Mouse (Mus musculus) heart, postnatal 0 days (tissue): Measurements from ENCODE around the gene Ksr2. TPM values are rescaled to one million over a fixed set of nuclear protein-coding genes. Genes with fewer than 3 reads are reported as not detected.

Experiments used
- ATAC-seq: fragments of 200-750 bp; cut with Nextera tagmentation; 2 replicates; pipeline ENCODE4 v1.8.0; 2017; ENCODE audit warnings: low read depth, moderate number of reproducible peaks, moderate library complexity; ENCODE audit not compliant: insufficient read depth
- DNase-seq: peaks from one replicate; pipeline ENCODE4 v3.0.0-alpha.2; 2016; ENCODE audit warnings: low spot score
- H3K27ac ChIP-seq: fragments of 300-500 bp; sonication (generic); 2 replicates; pipeline ENCODE4 v1.5.1; 2014; ENCODE audit warnings: low read depth, mild to moderate bottlenecking
- H3K27me3 ChIP-seq: fragments of 300-500 bp; sonication (generic); 2 replicates; pipeline ENCODE4 v1.6.1; 2014; ENCODE audit warnings: low read length, mixed read lengths; ENCODE audit not compliant: control insufficient read depth, insufficient read depth
- H3K36me3 ChIP-seq: fragments of 300-500 bp; sonication (generic); replicated peaks from 2 replicates; pipeline ENCODE4 v1.6.1; 2014; ENCODE audit warnings: low read length, mixed read lengths; ENCODE audit not compliant: control insufficient read depth, insufficient read depth
- H3K4me1 ChIP-seq: fragments of 300-500 bp; sonication (generic); 2 replicates; pipeline ENCODE4 v1.6.1; 2014; ENCODE audit warnings: antibody characterized with exemption; ENCODE audit not compliant: control insufficient read depth, insufficient read depth
- H3K4me2 ChIP-seq: fragments of 300-500 bp; sonication (generic); 2 replicates; pipeline ENCODE4 v1.6.1; 2014; ENCODE audit warnings: low read depth, mild to moderate bottlenecking, low read length, moderate library complexity
- H3K4me3 ChIP-seq: fragments of 300-500 bp; sonication (generic); 2 replicates; pipeline ENCODE4 v1.5.1; 2014; ENCODE audit warnings: low read depth, low read length
- H3K9ac ChIP-seq: fragments of 300-500 bp; sonication (generic); replicated peaks from 2 replicates; pipeline ENCODE4 v1.6.1; 2014; ENCODE audit warnings: low read depth, low read length, mixed read lengths
- H3K9me3 ChIP-seq: fragments of 300-500 bp; sonication (generic); replicated peaks from 2 replicates; pipeline ENCODE4 v1.6.1; 2016; ENCODE audit warnings: low read length; ENCODE audit not compliant: control insufficient read depth
- CTCF ChIP-seq: IDR thresholded peaks from 2 replicates; pipeline ENCODE4 v1.5.1; 2016; ENCODE audit warnings: antibody characterized with exemption, control low read depth, low read depth
- EP300 ChIP-seq: IDR thresholded peaks from 2 replicates; pipeline ENCODE4 v1.6.1; 2016; ENCODE audit warnings: antibody characterized with exemption, low read depth
- WGBS: fragments of 180-500 bp; shearing (Covaris S2); extraction: QIAGEN DNeasy Blood & Tissue Kit; methylation state at CpG from one replicate; pipeline ENCODE4 v1.1.7; 2014; 5-methylcytosine and 5-hydroxymethylcytosine counted together
- polyA plus RNA-seq: library from polyadenylated mRNA; unstranded; fragments of >200 nt; fragmentation: Nextera tagmentation; extraction: Ambion mirVana; gene quantifications from 2 replicates; pipeline ENCODE4 v1.2.1, GENCODE M21; 2015
- total RNA-seq: library from RNA; depleted of rRNA; stranded (reverse); fragments of >200 nt; gene quantifications from 2 replicates; pipeline ENCODE4 v1.2.3, GENCODE M21; 2014; ENCODE audit warnings: low replicate concordance; rRNA removed

Gene Ksr2
- total and polyA plus RNA-seq, 2 experiments from 2014 or later, result under 0.01 TPM; not detected in 1

DNA sequence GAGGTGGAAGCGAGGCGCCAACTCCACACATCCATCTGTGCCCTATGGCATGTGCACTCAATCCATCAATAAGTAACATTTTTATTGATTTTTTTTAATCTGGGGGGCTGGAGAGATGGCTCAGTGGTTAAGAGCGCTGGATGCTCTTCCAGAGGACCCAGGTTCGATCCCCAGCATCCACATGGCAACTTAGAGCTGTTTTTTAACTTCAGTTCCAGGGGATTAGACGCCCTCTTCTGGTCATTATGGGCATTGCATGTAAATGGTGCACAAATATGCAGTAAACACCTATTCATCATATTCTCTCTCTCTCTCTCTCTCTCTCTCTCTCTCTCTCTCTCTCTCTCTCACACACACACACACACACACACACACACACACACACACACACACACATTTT lies 410.7 kb downstream of the Ksr2 start:
- Histone ChIP-seq H3K9me3 (no peaks in the 10 kb centered on the region), H3K27ac (no peak overlapping the region), H3K9ac (no peak overlapping the region), H3K36me3 (no peaks in the 10 kb centered on the region), H3K4me2 (no peak overlapping the region), H3K4me1 (no peaks in the 10 kb centered on the region), H3K27me3 (no peaks in the 10 kb centered on the region), H3K4me3 (no peak overlapping the region)
- ATAC-seq (no peak), DNase-seq (no peak)
- WGBS, result 73% methylated on average over 5 of the region's 5 CpGs
- TF ChIP-seq CTCF (0 out of 2 replicates have a peak, but pooled peaks have one; percentile 25), EP300 (no peak)

Other genes starting within 250 kb of the Ksr2 start
- 871 and 905 TPM in 2 replicates for gene Pebp1, start 126.4 kb upstream of the Ksr2 start, total RNA-seq
- gene Pebp1, start 126.4 kb upstream of the Ksr2 start, polyA plus RNA-seq, result 527 and 544 TPM in 2 replicates
- 11.6 and 13.1 TPM in 2 replicates for gene Vsig10, start 94.9 kb upstream of the Ksr2 start, total RNA-seq
- 7.0 and 7.2 TPM in 2 replicates for gene Vsig10, start 94.9 kb upstream of the Ksr2 start, polyA plus RNA-seq
- 137 and 139 TPM in 2 replicates for gene Wsb2, start 56.7 kb upstream of the Ksr2 start, total RNA-seq
- 77.4 and 83.2 TPM in 2 replicates for gene Wsb2, start 56.7 kb upstream of the Ksr2 start, polyA plus RNA-seq
- 19.8 and 36.3 TPM in 2 replicates for gene Rfc5, start 25.0 kb upstream of the Ksr2 start, total RNA-seq
- 19.2 and 19.4 TPM in 2 replicates for gene Rfc5, start 25.0 kb upstream of the Ksr2 start, polyA plus RNA-seq